Mouse (Mus musculus): ENCODE data around the gene Calu.
"Not testable (repeated sequence)": the region's sequence is repeated elsewhere in the genome, so short reads cannot be mapped to it uniquely, and the experiment has no call there.

The Calu gene

DNA sequence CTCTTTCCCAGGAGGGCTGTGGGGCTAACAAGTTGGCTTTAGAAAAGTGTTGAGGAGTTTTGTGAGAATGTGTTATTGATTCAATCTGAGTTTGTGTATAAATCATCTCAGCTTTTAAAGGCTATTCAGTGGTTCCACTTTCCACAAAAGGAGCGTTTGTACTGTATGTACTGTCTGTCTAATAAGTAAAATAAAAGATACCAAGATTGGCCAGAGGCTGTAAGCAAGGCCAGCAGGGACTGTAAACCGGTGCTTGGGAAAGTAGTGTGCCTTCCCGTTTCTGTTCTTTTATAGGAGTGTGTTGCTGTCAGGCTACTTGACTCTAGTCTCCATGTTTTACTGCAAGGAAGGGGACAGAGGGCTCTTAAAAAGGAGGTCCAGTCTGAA, 15.3 kb downstream of the Calu start:
- no peak for DNase-seq

DNA sequence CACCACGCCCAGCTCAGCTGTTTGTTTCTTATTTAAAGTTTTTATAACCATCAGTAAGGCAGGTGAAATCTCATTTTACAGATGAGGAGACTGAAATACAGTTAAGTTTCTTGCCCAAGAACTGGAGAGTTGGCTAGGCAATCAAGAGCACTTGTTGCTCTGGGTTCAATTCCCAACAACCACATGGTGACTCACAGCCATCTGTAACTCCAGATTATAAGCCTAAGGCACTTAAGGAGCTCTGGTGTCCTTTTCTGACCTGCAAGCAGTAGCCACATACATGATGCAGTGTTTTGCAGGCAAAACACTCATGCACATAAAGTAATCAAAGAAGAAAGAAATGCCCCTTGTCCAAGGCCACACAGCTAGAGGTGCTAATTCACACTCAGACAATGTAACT, 17.4 kb downstream of the Calu start:
- no peak for DNase-seq

DNA sequence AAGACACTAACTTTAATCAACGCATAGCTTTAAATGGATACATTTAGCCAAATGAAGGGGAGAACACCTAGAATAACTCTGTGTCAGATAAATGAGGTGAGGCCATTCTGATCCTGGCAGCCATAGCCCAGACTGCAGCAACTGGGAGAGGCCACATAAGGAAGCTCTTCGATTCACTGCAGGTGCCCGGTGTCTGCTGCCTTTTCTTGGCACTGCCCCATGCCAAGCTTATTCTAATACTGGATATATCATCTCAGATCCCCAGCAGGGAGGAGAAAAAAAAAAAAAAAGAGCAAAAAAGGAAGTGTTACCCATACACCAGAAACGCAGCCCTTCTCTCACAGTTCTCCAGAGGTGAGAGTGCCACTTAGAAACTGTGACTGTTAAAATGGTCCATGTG, 29.5 kb downstream of the Calu start:
- DNase-seq, result peak; percentile 47

DNA sequence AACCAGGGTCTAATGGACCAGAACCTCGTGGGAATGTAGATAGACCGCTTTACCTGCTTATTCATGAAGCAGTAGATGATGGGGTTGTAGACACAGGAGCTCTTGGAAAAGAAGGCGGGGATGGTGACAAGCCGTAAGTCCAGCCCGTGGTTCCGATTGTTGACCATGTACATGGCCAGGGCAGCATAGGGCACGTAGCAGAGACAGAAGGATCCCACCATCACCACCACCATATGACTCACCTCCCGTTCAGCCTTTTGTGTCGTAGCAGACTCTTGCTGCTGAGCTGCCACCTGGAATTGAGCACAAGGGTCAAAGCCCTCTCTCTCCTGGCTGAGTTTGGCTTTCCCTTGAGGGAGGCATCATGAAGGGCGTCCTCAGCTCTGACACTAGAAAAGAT, 30.8 kb downstream of the Calu start:
- DNase-seq, result no peak

DNA sequence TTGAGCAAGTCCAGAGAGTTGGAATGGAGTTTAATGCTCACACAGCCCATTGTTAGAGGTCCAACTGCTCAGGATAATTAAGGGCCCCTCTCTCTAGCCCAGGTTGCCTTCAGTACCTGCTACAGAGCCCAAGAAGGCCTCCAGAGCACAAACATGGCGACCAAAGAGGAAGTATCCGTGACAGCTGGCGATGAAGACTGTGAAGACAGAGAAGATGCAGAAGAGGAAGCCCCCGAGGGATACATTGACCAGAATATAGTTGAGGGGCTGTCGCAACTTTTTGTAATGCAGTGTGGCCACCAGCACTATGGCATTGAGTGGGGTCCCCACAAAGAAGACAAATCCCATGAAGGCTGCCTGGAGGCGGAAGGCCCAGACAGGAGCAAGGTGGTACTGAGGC, 32.1 kb downstream of the Calu start:
- no peak for DNase-seq

DNA sequence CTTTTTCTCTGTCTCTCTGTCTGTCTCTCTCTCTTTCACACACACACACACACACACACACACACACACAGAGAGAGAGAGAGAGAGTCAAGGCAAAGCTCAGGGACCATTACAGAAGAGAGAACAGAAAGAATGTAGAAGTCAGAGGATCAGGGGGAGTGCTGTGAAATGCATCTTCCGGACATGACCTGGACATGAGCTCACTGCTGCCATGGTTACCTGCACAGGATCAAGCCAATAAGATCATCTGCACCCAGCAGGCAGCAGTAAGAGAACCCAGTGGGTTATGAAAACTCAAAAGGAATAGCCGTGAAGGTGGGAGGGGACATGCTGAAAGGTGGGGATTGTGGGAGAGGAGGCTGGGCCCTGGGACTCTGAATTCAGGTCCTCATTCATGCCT, 34.6 kb downstream of the Calu start:
- DNase-seq, result no peak

DNA sequence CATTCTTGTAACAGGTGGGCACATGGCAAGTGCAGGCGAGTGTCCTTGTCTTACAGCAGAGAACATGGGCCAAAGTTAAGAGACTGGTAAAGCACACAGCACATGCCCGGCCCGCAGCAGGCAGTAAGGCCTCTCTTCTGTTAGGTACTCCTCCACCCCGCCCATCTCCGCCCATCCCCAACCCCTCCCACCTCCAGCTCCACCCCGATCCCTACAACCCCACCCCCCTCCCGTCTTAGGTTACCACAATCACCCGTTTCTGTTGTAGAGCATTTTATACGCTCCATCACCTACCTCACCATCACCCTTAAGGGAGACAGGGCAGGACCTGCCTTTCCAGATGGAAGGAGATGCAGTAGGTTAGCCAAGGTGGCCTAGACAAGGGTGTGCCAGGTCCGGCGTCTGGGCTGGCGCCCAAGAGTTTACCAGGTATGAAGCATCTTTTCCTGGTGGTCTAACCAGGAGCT, 40.2 kb downstream of the Calu start, which contains the start of gene Opn1sw:
Gene Opn1sw (minus strand): TSS at position 417 of the 467 bp plus-strand sequence.
- DNase-seq, result no peak

DNA sequence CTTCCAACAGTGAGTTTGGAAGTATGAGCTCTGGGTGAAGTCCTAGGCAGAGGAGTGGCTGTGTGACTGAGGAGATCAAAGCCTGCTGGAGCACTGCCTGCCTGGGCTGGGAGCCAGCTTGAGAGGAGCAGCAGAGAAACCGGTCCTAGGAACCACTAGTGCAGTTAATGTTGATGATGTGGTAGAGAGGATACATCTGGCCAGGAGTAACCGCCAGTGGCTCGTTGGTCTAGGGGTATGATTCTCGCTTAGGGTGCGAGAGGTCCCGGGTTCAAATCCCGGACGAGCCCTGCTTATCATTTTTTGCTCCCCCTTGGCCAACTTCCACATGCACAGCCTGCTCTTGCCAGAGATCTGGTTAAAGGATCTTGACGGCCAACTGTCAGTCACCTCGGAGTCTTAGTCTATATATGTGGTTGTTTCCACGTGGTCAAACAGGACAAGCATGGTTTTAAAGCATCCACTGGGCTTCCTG, 40.8 kb downstream of the Calu start:
- DNase-seq, result peak; percentile 87

DNA sequence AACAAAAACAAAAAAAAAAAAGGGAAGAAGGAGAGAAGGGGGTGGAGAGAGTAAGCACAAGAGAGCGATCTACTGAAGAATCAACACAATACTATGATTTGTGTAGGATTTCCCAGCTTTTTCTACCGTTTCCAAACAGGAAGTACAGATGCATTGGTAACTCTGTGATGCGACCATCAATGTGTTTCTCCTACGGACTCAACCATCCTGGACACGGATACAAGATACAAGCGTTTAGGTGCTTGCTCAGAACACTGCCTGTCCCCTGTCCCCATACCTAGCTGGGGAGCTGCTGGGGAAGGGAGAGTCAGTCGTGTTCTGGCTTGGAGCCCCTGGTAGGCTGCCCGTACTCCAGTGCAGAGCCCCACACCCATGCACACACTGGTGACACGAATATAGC, 41.6 kb downstream of the Calu start:
- no peak for DNase-seq

DNA sequence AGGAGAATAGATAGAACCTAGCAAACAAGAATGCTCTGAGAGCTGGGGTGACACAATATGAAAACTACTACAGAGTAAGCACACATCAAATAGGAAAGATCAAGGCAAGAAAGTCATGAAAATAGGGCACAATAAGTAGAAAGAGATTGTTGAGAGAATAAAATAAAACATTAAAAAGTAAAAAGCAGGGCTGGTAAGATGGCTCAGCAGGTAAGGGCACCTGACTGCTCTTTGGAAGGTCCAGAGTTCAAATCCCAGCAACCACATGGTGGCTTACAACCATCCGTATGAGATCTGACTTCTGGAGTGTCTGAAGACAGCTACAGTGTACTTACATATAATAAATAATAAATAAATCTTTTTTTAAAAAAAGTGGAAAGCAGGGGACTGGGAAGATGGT, 42.6 kb downstream of the Calu start:
- not testable (repeated sequence) for DNase-seq

DNA sequence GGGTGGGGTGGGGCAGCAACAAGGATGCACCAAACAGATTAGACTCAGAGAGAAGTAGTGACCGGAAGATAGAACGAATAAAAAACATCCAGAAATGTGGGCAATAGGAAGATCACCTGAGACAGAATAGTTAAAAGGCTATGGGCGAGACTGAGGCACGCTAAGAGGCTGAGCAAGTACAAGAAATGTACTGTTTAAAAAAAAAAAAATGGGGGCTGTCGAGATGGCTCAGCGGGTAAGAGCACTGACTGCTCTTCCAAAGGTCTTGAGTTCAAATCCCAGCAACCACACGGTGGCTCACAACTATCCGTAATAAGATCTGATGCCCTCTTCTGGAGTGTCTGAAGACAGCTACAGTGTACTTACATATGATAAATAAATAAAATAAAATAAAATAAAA, 43.4 kb downstream of the Calu start:
- DNase-seq, result not testable (repeated sequence)

DNA sequence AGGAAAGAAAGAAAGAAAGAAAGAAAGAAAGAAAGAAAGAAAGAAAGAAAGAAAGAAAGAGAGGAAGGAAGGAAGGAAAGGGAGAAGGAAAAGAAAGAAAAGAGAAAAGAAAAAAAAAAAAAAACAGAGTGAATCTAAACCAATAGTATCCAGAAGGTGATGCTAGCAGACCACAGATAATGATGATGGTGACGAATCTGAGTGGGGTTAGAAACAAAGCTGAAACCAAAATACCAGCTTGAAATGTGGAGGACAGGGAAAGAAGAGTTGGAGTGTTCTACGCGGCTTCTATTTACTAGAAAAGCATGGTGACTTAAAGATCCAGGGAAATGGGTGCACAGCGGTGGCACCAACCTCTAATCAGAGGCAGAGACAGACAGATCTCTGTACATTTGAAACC, 43.9 kb downstream of the Calu start:
- no peak for DNase-seq

DNA sequence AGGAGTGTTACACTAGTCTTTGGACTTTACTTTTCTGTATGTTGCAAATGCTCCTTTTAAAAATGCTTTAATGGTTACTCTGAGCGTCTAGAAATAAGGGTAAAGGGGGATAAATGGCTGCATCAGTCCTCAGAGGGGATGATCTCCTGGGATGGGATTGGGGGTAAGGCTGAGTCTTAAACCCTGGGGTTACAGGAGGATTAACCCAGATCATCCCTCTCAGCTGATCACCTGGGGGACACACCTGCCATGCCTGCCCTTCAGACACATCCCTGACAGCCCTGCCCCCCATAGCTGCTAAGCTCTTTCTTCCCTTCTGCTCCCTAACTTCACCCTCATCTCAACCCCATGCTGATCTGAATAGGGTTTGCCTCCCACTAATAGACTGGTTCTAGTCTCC, 46.4 kb downstream of the Calu start:
- no peak for DNase-seq

DNA sequence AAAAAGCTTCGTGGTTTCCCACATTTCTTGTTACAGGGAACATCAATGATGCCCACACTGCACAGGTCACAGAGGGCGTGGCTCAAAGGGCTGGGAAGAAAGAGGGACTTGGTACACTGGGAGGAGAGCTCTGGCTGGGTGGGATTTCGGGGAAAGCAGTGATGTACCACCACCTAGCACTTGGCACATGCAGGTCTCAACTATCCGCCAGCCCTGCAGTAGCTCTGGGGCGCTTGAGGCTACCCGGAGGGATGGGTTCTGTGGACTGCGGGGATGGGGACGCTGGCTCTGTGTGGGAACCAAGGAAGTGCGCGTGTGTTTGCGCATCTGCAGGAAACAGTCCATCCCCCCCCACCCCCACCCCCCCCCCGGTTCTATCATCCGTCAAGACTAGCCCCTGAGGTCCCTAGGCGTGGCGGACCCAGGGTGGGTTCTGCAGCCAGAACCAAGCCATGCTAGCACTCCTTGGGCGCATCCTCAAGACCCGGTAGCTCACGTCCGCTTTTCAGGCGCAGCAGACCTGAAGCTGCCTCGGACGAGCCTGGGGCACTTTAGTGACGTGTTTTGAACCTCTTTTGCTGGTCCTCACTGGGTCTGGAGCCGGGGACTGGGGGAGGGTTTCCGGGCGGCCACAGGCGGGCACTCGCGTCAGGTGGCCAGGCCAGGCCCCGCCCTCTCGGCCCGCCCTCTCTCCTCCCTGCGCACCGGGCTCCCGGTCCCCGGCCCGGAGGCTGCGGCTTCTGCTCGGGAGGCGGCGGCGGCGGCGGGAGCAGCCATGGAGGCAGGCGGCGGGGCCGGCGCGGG, 48.2 kb downstream of the Calu start, which contains the start of gene Ccdc136:
Gene Ccdc136 (plus strand): TSS at position 400 of the 804 bp plus-strand sequence.
- DNase-seq, result peak; percentile 93

DNA sequence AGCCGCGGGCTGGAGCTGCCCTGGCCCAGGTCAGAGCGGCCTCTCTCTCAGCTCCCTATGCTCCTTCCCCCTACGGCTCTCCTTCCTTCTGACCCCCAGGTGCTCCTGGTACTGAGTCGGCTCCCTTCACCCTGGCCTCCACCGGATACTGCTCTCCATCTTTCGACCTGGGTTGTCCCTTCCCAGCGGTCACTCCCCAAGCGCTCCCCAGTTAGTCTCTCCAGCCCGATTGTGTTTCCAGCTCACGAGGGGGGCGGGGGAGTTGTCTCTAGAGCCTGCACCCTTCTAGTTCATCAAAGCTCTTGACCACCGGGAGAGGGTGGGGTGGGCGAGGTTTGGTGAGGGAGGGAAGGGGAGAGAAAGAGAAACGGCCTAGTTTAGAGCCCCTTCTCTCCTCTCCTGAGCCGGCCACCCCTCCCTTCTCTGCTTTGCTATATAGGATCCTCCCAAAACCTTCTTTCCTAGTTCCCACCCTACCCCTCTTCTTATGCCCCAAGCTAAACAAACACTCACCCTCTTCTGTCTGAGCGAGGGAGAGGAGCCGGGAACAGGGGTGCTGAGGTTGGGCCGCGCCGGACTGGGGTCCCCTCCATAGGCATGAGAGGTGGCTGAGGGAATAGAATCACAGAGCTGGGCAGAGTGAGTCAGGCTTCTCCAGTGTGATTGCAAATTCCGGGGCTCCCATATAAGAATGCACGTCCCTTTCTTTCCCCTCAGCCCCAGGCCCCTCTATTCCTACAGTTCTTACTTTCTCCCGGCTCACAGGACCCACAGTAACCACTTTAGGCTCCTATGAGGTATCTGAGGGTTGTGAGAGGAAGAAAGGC, 49.1 kb downstream of the Calu start:
- DNase-seq, result no peak

DNA sequence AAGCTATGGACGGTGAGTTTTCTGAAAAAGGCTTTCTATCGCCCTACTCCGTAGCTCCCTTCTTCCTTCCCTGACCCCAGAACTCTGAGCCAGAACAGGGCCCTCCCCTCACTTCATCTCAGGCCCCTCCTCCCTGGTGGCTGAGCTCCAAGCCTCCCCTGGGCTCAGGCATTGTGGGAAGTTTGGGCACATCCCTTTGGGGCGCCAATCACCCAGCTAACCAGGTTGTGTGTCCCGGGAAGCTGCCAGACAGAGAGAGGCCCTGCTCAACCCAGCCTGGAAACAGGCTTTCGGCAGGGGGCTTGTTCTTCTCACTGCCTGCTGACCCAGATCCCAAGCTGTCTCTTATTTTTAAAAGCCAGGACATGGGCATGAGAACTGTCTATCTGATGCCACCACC, 49.7 kb downstream of the Calu start:
- DNase-seq, result peak; percentile 85

DNA sequence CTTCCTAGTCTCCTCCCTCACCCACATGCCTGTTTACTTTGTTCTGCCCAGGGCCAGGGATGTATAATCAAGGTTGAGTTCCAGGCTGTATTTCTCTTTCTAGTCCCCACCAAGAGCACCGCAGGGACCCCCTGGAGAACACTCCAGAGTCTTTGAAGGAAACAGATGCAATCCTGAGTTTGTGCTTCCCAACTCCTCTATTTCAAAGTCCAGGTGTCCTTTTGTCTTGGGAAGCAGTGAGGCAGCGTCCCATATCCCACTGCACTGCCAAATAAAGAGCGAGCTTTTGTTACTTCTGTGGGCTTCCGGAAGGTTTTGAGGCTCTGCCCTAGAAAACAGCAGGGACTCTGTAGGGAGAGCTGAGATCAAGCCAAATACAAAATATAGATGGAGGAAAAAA, 52.0 kb downstream of the Calu start:
- no peak for DNase-seq

DNA sequence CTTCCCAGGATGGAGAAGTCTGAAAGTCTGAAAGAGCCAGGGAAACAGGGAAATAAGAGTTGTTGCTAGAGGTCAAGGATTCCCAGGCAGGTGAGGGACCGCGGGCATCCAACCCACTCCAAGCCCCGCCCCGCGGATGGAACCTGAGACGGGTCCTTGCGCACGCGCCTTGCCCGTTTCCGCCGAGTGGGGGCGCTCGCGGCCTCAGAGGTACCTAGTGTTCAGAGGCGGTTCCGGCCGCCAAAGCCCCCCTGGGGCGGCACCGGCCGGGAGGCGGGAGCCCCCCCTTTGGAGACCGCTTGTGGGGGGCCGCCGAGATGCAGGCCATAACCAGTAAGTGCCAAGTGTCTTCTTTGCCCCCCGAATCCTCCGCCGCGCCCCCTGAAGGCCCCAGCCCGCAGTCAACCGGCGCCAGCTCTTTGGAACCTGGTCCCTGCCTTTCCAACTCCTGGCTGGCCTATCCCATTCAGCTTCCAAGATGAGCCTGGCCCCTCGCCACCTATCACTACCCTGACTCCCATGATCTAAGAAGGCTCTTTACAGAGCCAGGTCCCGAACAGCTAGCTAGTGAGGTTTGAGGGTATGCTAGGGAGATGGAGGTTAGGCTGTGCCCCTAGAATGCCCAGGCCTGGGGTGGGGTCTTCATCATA, 54.9 kb downstream of the Calu start:
- DNase-seq, result peak; percentile 47

DNA sequence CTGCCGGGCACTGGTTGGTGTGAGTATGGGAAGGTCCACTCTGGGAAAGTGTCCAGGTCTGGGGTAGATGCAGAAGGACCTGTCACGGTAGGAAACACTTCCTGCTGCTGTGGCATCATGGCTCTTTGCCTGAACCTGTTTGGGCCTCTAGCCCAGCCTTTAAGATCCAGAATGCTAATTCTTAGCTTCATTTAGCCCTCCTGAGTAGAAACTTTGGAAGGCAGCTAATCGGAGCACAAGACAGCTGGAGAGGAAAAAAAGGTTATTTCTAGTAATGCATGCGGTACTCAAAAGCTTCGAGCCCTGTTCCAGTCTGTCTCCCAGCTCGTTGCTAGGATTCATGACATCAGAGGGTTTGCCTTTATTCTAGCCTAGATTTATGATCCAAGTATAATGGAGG, 58.5 kb downstream of the Calu start:
- peak; percentile 37 for DNase-seq

DNA sequence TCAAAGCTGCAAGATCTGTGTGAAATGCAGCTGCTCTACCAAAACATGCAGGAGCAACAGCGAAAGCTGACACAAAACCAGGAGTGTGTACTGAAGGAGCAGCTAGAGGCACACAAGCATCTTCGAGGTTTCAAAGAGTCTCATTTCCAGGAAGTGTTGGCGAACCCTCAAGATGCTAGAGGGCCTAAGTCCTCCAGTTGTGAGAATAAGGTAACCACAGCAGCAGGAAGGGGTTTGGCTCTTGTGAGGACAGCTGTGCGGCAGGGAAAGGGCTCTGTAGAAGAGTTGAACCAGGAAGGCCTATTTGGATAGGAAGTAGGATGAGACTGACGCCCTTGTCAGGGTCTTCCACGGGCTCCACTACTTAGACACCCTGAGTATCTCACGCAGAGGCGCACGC, 67.6 kb downstream of the Calu start:
- DNase-seq, result no peak

DNA sequence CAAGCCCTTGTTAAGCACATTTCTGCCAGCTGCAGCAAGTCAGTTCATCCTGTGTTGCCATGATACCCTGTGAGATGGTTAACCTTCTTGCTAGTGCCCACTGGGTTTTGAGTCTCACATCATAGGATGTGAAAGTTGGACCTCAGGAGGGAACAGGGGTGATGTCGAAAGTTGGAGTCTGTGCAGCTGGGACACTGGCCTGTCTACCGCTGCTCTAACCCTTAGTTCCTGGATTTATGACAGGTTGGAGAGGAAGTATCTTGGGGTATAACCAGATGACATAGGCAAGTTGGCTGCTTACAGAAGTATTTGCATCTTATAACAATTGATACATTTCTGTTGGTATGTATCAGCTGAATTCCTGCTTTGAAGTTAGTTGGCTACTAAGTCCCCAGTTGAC, 72.7 kb downstream of the Calu start:
- DNase-seq, result no peak

DNA sequence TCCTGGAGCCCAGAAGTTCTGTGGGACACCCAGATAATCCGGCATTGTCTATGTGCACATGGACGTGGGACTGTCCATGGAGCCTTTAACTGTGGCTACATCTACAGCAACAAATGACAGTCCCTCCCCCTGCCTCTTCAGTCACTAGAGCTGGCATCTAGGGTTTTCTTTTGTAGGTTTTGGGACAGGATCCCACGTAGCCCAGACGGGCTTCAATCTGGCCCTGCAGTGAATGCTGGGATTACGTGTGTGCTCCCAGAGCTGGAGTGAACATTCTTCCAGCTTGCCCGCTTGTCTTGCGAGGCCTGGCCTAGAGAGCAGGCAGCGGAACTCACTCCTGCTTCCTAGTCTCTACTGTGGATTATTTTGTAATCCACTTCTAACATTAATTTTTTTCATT, 77.2 kb downstream of the Calu start:
- DNase-seq, result no peak

DNA sequence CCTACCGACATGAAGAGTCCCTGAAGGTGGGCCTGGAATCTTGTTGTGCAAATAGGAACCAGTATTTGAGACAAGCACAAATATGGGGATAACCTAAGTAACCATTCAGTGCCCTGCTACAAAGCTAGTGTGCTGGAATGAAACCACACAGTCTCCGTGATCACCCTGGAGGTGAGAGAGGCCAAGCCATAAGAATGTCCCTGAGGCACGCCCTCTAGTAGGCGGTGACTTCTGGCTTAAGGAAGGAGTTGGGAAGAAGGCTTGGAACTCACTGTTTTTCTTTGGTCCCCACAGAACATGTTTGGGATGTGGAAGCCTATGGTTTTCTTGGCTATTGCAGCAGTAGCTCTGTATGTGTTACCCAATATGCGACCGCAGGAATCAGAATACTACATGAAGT, 78.5 kb downstream of the Calu start:
- DNase-seq, result no peak
